Mouse (Mus musculus) cerebellum, postnatal 14 days (tissue): ENCODE measurements at regions not wholly inside any gene's neighbourhood (a gene's known extent, or its start where the extent isn't known, plus 50 kb on each side); places are given as distances from the start of the nearest gene placed in this dataset.

ENCODE experiments used
- DNase-seq, 2 experiments: peaks; one replicate each; pipeline ENCODE4 v3.0.0; 2021; ENCODE audit warnings: mixed read lengths in 2 of 2

- peak; percentile 45 to 78 for DNase-seq
These were observed 423.8 kb downstream of the Rwdd3 start for GRCm38 (mm10) chr3:120747678-120748077.

- DNase-seq, result no peak
These were observed 438.2 kb downstream of the Rwdd3 start for GRCm38 (mm10) chr3:120733332-120733731.

GRCm38 (mm10) chr3:120732391-120732790 is 439.1 kb downstream of the Rwdd3 start:
- DNase-seq, result peak; percentile 35 to 47

GRCm38 (mm10) chr3:120731287-120731686 is 440.2 kb downstream of the Rwdd3 start:
- DNase-seq, result peak; percentile 44 to 63

GRCm38 (mm10) chr3:120730225-120730624 is 441.3 kb downstream of the Rwdd3 start:
- no peak for DNase-seq

GRCm38 (mm10) chr3:120729671-120730070 is 441.8 kb downstream of the Rwdd3 start:
- DNase-seq, result no peak

GRCm38 (mm10) chr3:120685227-120685626 is 486.3 kb downstream of the Rwdd3 start:
- DNase-seq, result no peak

GRCm38 (mm10) chr3:120675906-120676305 is 495.6 kb downstream of the Rwdd3 start:
- DNase-seq, result no peak

GRCm38 (mm10) chr3:120668654-120669053 is 502.8 kb downstream of the Rwdd3 start:
- DNase-seq, result no peak

GRCm38 (mm10) chr3:120662521-120662920 is 509.0 kb downstream of the Rwdd3 start:
- no peak for DNase-seq

GRCm38 (mm10) chr3:120660776-120661175 is 510.7 kb downstream of the Rwdd3 start:
- no peak for DNase-seq

GRCm38 (mm10) chr3:120649047-120649868 is 522.2 kb downstream of the Rwdd3 start:
- no peak for DNase-seq

GRCm38 (mm10) chr3:120648391-120648790 is 523.1 kb downstream of the Rwdd3 start:
- no peak for DNase-seq

GRCm38 (mm10) chr3:120636669-120637305 is 534.7 kb downstream of the Rwdd3 start:
- DNase-seq, result no peak

- no peak for DNase-seq
These were observed 553.1 kb downstream of the Rwdd3 start for GRCm38 (mm10) chr3:120618358-120618757.

- peak; percentile 59 to 74 for DNase-seq
These were observed 577.3 kb downstream of the Rwdd3 start for GRCm38 (mm10) chr3:120594226-120594625.

GRCm38 (mm10) chr3:120591183-120591582 is 580.3 kb downstream of the Rwdd3 start:
- no peak for DNase-seq

- no peak for DNase-seq
These were observed 600.6 kb downstream of the Rwdd3 start for GRCm38 (mm10) chr3:120570806-120571425.

- no peak for DNase-seq
These were observed 629.7 kb downstream of the Rwdd3 start for GRCm38 (mm10) chr3:120541556-120542476.

GRCm38 (mm10) chr3:120533901-120534300 is 637.6 kb downstream of the Rwdd3 start:
- no peak for DNase-seq

- DNase-seq, result no peak
These were observed 639.5 kb downstream of the Rwdd3 start for GRCm38 (mm10) chr3:120531880-120532580.

- no peak for DNase-seq
These were observed 659.8 kb downstream of the Rwdd3 start for GRCm38 (mm10) chr3:120511651-120512050.
